Mouse (Mus musculus): ENCODE data around the gene 1700012B07Rik.

1700012B07Rik gene

GRCm38 (mm10) chr11:109827946-109828345 is at the start of gene 1700012B07Rik:
TSS of gene 1700012B07Rik (minus strand) at chr11:109828046.
- no peak for DNase-seq (ENCODE audit: low spot score)

DNA sequence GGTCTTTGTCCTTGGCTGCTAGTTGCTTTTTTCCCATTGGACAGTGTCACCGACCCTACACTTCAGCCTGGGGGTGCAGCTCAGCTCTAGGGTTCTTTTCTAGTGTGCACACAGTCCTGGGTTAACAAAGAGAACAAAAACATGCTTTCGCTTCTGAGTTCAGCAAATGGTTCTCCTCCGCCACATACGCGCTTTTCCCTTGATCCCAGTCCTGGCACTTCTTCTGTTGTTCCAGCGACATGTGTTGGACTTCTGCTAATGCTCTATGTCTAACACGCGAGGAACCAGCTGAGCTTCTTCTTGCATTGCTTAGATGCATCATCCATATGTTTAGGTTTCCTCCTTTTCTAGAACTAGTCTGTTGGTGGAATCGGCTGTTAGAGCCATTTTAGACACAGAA is 48.9 kb upstream of the 1700012B07Rik start:
- no peak for DNase-seq (ENCODE audit: low spot score)

DNA sequence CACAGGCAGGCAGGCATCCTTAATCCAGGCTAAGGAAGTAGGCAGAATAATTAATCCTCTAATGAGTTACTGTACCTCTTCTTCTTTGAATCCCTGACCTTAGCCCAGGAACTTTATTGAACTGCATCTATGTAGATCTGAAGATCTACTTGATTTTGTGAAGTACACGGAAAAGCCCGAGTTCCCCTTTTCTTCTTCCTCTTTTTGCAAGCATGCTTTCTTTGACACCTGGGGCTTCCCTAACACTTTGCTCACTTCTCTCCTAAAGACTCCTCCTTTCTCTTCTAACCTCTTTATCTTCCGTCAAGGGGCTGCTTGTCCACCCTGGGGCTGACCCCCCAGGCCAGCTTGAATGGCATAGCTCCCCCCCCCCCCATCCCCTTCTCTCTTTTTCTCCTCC is 48.0 kb upstream of the 1700012B07Rik start:
- no peak for DNase-seq (ENCODE audit: low spot score)

- no peak for DNase-seq (ENCODE audit: low spot score)
These were observed 47.6 kb upstream of the 1700012B07Rik start for GRCm38 (mm10) chr11:109875525-109875802.

DNA sequence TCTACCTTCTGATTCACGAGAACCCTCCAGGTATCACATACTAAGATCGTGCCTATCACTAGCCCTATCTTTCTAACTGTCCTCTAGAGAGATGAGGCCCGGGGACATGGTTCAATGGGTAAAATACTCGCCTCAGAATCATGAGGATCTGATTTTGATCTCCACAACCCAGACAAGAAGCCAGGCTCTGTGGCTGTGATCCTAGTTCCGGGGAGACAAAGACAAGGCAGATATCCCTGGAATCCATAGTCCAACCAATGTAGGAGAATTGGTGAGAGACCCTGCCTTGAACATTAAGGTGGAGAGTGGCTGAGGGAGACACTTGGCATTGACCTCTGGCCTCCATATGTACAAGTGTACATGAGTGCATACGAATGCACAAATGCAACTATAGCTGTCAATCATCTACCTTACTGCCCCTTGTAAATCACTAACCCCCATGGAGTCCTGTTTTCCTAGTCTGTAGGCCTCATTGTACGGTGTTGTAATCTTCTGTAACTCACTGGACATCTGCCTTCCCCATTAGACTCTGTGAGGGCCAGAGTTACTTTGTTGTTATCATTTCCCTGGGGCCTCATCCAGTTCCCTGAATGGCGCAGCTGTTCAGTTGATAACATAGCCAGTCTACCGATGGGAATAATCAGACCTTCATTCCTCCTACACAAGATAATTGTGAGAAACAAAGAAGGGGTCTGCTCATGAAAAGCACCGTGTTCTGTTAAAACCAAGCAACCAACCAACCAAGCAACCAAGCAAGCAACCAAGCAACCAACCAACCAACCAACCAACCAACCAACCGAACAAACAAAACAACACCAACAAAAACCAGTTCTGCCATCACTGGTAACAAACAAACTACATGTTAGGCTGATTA is 47.0 kb upstream of the 1700012B07Rik start:
- DNase-seq (ENCODE audit: low spot score), result no peak

GRCm38 (mm10) chr11:109873852-109874610 is 46.2 kb upstream of the 1700012B07Rik start:
- DNase-seq (ENCODE audit: low spot score), result no peak

GRCm38 (mm10) chr11:109873161-109873775 is 45.4 kb upstream of the 1700012B07Rik start:
- peak; percentile 27 for DNase-seq (ENCODE audit: low spot score)

DNA sequence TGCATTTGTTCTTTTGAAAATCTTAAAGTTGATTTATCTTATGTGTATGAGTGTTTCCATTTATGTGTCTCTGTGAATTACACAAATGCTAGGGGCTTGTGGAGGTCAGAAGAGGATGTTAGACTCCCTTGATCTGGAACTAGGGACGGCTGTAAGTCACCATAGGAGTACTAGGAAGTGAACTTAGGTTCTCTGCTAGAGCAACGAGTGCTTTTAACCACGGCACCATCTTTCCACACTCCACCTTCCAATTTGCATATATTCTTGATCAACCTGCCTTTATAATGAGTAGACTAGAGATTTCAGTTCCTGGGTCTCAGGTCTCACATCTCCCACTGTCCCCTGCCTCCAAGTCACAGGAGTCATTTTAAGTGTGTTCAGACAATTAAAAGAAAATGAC is 44.8 kb upstream of the 1700012B07Rik start:
- no peak for DNase-seq (ENCODE audit: low spot score)

GRCm38 (mm10) chr11:109872056-109872455 is 44.2 kb upstream of the 1700012B07Rik start:
- no peak for DNase-seq (ENCODE audit: low spot score)

DNA sequence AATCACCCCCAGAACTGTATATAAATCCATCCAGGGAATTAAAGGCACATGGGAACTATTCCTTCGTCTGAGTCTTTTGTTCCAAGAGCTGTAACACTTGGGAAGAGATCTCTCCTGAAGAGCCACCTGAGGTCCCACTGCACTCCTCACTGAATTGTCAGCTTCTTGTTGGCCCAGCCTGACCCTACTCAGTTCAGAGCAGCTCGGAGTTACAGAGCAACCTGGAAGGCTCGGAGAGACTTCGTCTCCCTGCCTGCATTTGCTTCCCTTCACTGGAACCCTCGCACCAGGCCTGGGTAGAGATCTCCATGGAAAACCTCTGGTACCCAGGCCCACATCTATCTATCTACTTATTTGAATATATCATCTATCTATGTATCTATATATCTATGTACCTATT is 40.0 kb upstream of the 1700012B07Rik start:
- DNase-seq (ENCODE audit: low spot score), result no peak

DNA sequence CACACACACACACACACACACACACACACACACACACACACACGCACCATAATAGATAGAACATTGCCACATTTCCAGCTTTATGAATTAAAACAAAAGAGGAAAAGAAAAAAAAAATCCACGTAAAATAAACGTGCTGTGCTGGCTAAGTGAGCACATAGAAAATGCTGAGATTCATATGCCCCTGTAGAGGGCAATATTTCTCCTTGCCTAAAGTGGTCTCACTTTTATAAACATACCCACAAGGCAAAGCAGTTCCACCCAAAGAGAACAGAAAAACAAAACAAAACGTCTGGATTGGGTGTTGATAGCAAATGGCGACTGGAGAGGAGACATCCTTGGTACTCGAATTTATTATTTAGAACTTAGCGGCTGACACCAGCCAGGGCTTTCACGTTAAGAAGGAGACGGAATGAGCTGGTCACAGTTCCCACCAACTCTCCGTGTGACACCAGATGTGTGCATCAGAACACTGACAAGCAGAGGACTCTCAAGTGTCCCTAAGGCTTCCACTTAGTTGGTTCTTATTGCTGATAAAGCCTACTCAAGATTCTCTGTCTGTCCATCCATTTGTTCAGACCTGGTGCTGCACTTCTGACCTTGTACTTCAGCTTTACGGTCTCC is 38.8 kb upstream of the 1700012B07Rik start:
- DNase-seq (ENCODE audit: low spot score), result no peak

- DNase-seq (ENCODE audit: low spot score), result no peak
These were observed 37.7 kb upstream of the 1700012B07Rik start for GRCm38 (mm10) chr11:109865526-109865925.

GRCm38 (mm10) chr11:109863951-109864350 is 36.1 kb upstream of the 1700012B07Rik start:
- no peak for DNase-seq (ENCODE audit: low spot score)

GRCm38 (mm10) chr11:109863194-109863746 is 35.4 kb upstream of the 1700012B07Rik start:
- peak; percentile 38 for DNase-seq (ENCODE audit: low spot score)

GRCm38 (mm10) chr11:109860508-109860907 is 32.7 kb upstream of the 1700012B07Rik start:
- DNase-seq (ENCODE audit: low spot score), result peak; percentile 95

- no peak for DNase-seq (ENCODE audit: low spot score)
These were observed 32.2 kb upstream of the 1700012B07Rik start for GRCm38 (mm10) chr11:109859939-109860469.

GRCm38 (mm10) chr11:109859441-109859840 is 31.6 kb upstream of the 1700012B07Rik start:
- no peak for DNase-seq (ENCODE audit: low spot score)

DNA sequence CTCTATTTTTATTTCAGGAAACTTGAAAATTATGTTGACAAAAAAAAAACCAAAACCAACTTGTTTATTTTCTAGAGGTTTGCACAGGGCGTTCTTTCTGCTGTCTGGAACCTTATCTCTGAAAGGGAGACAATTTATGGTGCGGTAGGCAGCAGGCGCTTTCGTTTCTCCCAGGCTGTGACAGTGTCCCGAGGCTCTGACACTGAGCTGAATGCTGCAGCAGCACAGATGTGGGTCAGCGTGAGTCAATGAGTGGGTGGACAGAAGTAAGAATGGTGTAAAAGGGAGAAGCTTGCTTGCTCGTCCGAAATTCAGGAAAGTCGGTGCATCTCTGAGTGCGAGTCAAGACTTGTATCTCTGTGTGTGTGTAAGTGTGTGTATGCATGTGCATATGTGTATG is 29.2 kb upstream of the 1700012B07Rik start:
- no peak for DNase-seq (ENCODE audit: low spot score)

DNA sequence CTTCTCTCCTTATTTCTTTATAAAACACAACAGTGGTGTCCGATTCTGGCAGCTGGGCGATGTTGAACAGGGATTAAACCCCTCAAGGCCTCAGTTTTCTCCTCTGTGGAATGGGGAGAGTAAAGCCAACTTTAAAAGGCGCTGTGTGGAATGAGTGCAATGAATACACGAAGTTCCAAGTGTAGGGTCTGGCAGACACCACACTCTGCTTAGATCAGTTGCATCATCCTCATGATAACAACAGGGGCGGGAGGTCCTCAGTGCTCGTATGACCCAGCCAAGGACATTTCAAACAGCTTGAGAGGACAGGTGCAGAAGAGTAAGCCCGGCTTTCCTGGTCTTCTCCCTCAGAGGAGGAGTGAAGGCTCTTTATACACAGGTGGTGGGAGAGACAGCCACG is 26.2 kb upstream of the 1700012B07Rik start:
- DNase-seq (ENCODE audit: low spot score), result no peak

DNA sequence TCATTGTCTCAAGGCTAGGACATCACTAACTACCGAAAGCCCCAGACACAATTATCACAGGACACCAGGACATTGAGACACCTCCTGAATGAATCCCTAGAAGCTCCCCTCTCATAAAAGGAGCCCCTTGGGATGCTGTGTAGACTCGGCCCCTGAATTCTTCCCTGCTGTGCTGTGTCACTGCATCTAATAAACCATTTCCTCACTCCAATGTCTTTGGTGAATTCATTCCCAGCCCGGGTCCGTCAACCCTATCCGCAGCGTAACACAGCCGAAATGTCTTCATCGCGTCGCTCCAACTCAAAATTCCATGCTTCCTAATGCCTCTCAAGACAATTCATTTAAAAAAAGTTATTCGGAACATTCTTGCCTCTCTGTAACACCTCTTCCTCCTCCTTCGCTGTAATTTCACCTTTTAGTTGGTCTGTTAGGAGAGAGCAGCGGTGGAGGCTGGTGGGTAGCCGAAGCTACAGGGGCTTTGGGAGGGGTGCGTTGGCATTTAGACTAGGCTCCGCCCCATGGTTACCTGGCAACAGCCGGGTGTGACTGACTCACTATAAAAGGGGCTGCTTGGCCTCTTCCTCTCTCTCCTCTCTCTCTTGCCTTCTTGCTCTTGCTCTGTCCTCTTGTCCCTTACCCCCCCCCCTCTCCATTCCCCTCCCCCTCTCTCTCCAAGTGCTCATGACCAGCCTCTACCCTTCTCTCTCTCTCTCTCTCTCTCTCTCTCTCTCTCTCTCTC is 25.6 kb upstream of the 1700012B07Rik start:
- DNase-seq (ENCODE audit: low spot score), result no peak

- peak; percentile 31 for DNase-seq (ENCODE audit: low spot score)
These were observed 24.1 kb upstream of the 1700012B07Rik start for GRCm38 (mm10) chr11:109851996-109852395.
